Mouse (Mus musculus): ENCODE measurements around the gene Eif2s3y. TPM values are rescaled to one million over a fixed set of nuclear protein-coding genes. Genes with fewer than 3 reads are reported as not detected.

Gene Eif2s3y
- polyA plus RNA-seq (2015; fragmentation: Nextera tagmentation; extraction: Ambion mirVana) = 34.0 and 52.6 TPM in 2 replicates

DNA sequence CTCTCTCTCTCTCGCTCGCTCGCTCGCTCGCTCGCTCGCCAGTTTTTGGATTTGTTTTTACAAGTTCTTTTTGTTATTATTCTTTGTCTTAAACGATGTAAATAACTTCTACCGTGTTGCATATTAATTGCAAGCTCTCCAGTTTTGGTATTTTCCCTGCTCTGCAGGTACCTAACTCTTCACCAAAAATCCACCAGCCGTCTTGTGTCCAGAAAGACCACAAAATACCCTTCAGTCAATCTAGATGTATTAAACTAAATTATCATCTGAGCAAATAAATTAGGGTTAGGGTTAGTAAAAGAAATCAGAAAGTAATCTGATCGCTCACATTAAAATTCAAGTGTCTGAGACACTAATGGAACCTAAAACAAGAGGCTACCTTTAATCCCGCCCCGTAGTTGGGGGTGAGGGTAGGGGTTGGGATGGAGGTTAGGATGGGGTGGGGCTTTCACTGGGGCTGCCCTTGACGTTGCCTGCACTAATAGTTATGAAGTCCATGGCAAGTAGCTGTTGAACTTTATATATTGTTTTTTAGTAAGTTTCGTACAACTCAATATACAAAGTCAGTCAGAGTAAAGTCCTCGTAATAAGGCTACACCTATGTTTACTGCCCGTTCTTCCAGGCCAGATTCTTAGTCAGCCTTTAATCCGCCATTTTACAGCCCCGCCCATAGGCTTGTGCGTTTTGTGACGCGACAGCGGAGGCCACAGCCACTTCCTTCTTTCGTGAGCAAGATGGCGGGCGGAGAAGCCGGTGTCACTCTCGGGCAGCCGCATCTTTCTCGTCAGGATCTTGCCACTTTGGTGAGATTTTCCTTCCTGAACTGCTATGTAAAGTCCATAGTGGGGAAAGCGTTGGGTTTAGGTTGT lies at the start of gene Eif2s3y:
Gene Eif2s3y, plus strand, starts transcription at position 662 of the 870 bp plus-strand sequence.
- peak within 1 kb of the TSS; percentile 40 for H3K4me3 ChIP-seq (replicated peaks)
- no peak within 1 kb of the TSS for H3K9ac ChIP-seq (replicated peaks)
- WGBS = 42% methylated on average over 28 of the region's 31 CpGs
- H3K27ac ChIP-seq (replicated peaks) = no peak within 1 kb of the TSS
- H3K36me3 ChIP-seq = no peaks in the 10 kb centered on the region
- peak; percentile 97 for ATAC-seq (ENCODE audit: low FRiP score)
- H3K9me3 ChIP-seq (replicated peaks) = no peaks in the 10 kb centered on the region
- H3K27me3 ChIP-seq (replicated peaks) = no peaks in the 10 kb centered on the region
- H3K4me1 ChIP-seq = no peaks in the 10 kb centered on the region
- H3K4me2 ChIP-seq = peak within 1 kb of the TSS; percentile 34

Small RNA genes within 50 kb of the gene (microRNA-seq; reads per million reads assigned to microRNA genes)
- not detected for gene Gm47281

Other genes with a start within 250 kb of the Eif2s3y start
- gene Zfy1, start 213.1 kb upstream of the Eif2s3y start, polyA plus RNA-seq (2015; fragmentation: Nextera tagmentation; extraction: Ambion mirVana) = not detected in 2 replicates
- 0.14 TPM in 1 of 2 replicates, not detected in the other for gene Uba1y, start 191.9 kb upstream of the Eif2s3y start, polyA plus RNA-seq (2015; fragmentation: Nextera tagmentation; extraction: Ambion mirVana)
- gene Kdm5d, start 112.8 kb upstream of the Eif2s3y start, polyA plus RNA-seq (2015; fragmentation: Nextera tagmentation; extraction: Ambion mirVana) = 7.0 and 8.9 TPM in 2 replicates
- 8.8 and 11.7 TPM in 2 replicates for gene Uty, start 235.2 kb downstream of the Eif2s3y start, polyA plus RNA-seq (2015; fragmentation: Nextera tagmentation; extraction: Ambion mirVana)

Data from neural tube, embryonic 15.5 days (tissue).